Mouse (Mus musculus) ES-E14 (cell line): ENCODE data around the gene Ergic1. TPM values are rescaled to one million over a fixed set of nuclear protein-coding genes. Genes with fewer than 3 reads are reported as not detected.

Experiments
- DNase-seq: peaks from one replicate; pipeline ENCODE4 v3.0.0-alpha.2; 2013; ENCODE audit warnings: low read depth, low spot score
- H3K27ac ChIP-seq: 2 replicates; pipeline ENCODE4 v1.5.1; 2012; ENCODE audit warnings: low read depth, mild to moderate bottlenecking, low read length, moderate library complexity, mixed read lengths; ENCODE audit not compliant: poor library complexity, insufficient read depth, severe bottlenecking
- H3K36me3 ChIP-seq: 2 replicates; pipeline ENCODE4 v1.6.1; 2012; ENCODE audit warnings: mild to moderate bottlenecking, low read length, moderate library complexity, mixed read lengths; ENCODE audit not compliant: control insufficient read depth, poor library complexity, insufficient read depth, severe bottlenecking
- H3K4me1 ChIP-seq, 2 experiments: fragments of 150-350 bp in 1 of 2; sonication (generic) in 1 of 2; 2 replicates each; pipeline ENCODE4 v1.6.1; 2012; ENCODE audit warnings: low read length in 2 of 2, mild to moderate bottlenecking in 1 of 2, mixed read lengths in 1 of 2; ENCODE audit not compliant: control insufficient read depth in 2 of 2, insufficient read depth in 2 of 2, poor library complexity in 1 of 2
- H3K4me3 ChIP-seq, 2 experiments: fragments of 150-350 bp in 1 of 2; sonication (generic) in 1 of 2; 2 replicates each; pipeline ENCODE4 v1.5.1; 2012; ENCODE audit warnings: low read length in 2 of 2, low read depth in 1 of 2, mild to moderate bottlenecking in 1 of 2, mixed read lengths in 1 of 2; ENCODE audit not compliant: insufficient read depth in 1 of 2, poor library complexity in 1 of 2, severe bottlenecking in 1 of 2
- H3K9ac ChIP-seq: 2 replicates; pipeline ENCODE4 v1.6.1; 2012; ENCODE audit warnings: low read depth, mild to moderate bottlenecking, low read length, mixed read lengths; ENCODE audit not compliant: poor library complexity, insufficient read depth, severe bottlenecking
- H3K9me3 ChIP-seq: fragments of 150-350 bp; sonication (generic); 2 replicates; pipeline ENCODE4 v1.6.1; 2012; ENCODE audit warnings: low read depth, mild to moderate bottlenecking, low read length; ENCODE audit not compliant: control insufficient read depth, insufficient read depth
- CHD2 ChIP-seq: IDR thresholded peaks from 2 replicates; pipeline ENCODE4 v1.6.1; 2014; ENCODE audit warnings: mild to moderate bottlenecking, low read depth, low read length, inconsistent platforms
- HCFC1 ChIP-seq: IDR thresholded peaks from 2 replicates; pipeline ENCODE4 v1.6.1; 2012; ENCODE audit warnings: low read length, inconsistent platforms, borderline replicate concordance; ENCODE audit not compliant: insufficient read depth
- MAFK ChIP-seq: IDR thresholded peaks from 2 replicates; pipeline ENCODE4 v1.6.1; 2014; ENCODE audit warnings: mild to moderate bottlenecking, low read depth, low read length, inconsistent platforms; ENCODE audit not compliant: insufficient read depth
- ZC3H11A ChIP-seq: IDR thresholded peaks from 2 replicates; pipeline ENCODE4 v1.6.1; 2012; ENCODE audit warnings: low read depth, mild to moderate bottlenecking, inconsistent platforms, low read length, borderline replicate concordance
- ZNF384 ChIP-seq: IDR thresholded peaks from 2 replicates; pipeline ENCODE4 v1.6.1; 2012; ENCODE audit warnings: low read depth, low read length, inconsistent platforms
- in situ Hi-C, 2 experiments: fragments of 600-800 bp; cut with MboI; formaldehyde crosslinking; loops; one replicate each; pipeline ENCODE4 v1.15.1; 2025; ENCODE audit warnings: low sequenced_read_pairs in 2 of 2, inconsistent platforms in 1 of 2; ENCODE audit not compliant: unreplicated experiment in 2 of 2
- total RNA-seq: library from RNA; depleted of rRNA; stranded (reverse); fragments of 300-350 nt; gene quantifications from 2 replicates; pipeline ENCODE4 v1.2.3, GENCODE M21; 2012

Gene Ergic1
- total RNA-seq, 1 experiment = 97.5 TPM

DNA sequence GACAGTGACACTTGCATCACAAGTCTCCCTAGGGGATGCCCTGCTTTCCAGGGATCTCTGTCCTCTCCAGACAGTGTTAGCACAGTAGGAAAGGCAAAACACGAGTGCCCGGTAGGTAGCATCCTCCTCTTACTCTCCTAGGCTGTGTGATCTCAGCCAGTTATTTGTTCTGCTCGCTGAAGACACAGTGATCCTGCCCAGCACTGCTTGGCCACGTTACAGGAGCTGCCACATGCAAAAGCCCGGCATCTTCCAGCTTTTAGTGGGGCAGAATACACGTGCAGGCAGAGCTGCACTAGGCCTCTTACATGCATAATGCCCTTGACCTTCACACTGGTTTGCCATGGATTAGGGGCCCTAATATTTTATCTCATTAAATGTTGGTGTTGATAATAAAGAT is 58.3 kb downstream of the Ergic1 start:
- Histone ChIP-seq H3K36me3 (peaks cover 8% of the 10 kb centered on the region; the same call in 1 of the 2 replicates), H3K4me3 (no peak overlapping the region), H3K9me3 (no peaks in the 10 kb centered on the region), H3K27ac (no peak overlapping the region), H3K4me1 (no peaks in the 10 kb centered on the region), H3K9ac (no peak overlapping the region)
- TF ChIP-seq ZC3H11A (no peak), HCFC1 (no peak), CHD2 (no peak), ZNF384 (no peak), MAFK (no peak)
- in situ Hi-C loops = no loop called here
- DNase-seq = no peak

- Histone ChIP-seq H3K36me3 (peaks cover 10% of the 10 kb centered on the region; the same call in 1 of the 2 replicates), H3K4me1 (no peaks in the 10 kb centered on the region)
Observed at GRCm38 (mm10) chr17:26620292-26620691, 59.0 kb downstream of the Ergic1 start.

DNA sequence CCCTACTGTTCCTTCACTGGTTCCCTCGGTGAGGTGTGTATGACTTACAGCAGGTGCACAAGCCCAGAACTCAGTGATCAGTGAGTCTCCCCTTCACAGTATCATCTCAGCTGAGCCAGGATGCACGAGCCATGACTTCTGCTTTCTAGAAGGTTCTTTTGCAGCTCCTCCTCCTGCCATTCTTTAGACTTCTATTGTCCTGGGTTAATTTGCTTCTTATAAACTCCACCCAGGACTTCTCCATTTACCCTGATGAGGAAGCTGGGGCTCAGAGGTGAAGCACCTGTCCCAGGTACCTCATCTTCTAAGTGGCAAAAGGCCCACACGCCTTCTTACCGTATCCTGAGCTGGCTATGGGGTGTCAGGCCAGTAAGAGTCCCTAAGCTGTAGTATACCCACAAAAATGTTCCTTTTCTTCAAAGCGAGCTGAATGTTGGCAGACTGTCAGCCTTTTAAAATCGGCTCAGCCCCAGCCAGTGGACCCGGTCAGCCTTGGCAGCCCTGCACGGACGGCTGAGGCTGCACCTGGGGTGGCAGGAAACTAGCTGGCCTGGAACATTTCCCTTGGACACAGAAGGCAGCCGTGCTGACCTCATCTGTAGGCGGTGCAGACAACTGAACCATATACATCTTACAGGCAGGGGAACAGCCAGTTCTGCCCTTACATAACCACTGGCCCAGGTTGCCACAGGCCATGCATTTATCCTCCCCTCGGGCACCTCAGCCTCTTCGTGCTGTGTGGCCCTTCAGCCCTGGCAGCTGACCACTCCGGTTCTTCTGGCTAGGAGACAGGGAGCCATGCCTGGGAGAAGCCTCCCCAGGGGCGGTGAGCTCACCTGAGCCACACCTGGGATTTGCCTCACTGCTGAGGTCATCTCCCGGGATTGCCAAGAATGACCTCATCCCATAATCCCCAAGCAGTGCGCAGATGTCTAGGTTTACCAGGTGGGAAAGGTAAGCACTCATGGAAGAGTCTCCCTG is 59.8 kb downstream of the Ergic1 start:
- Histone ChIP-seq H3K9ac (no peak overlapping the region), H3K27ac (no peak overlapping the region), H3K4me1 (no peaks in the 10 kb centered on the region), H3K9me3 (no peaks in the 10 kb centered on the region), H3K4me3 (no peak overlapping the region), H3K36me3 (peaks cover 12% of the 10 kb centered on the region; the same call in 1 of the 2 replicates)
- DNase-seq = no peak
- in situ Hi-C loops = no loop called here
- no peak for TF ChIP-seq HCFC1
- no peak for TF ChIP-seq MAFK
- no peak for TF ChIP-seq CHD2
- no peak for TF ChIP-seq ZC3H11A
- TF ChIP-seq ZNF384 = no peak

More at GRCm38 (mm10) chr17:26620292-26620691, 59.0 kb downstream of the Ergic1 start:
- TF ChIP-seq ZC3H11A = no peak
- no peak for TF ChIP-seq MAFK
- TF ChIP-seq ZNF384 = no peak
- TF ChIP-seq CHD2 = no peak
- TF ChIP-seq HCFC1 = no peak
- in situ Hi-C loops = no loop called here
- Histone ChIP-seq H3K9ac (no peak overlapping the region), H3K4me3 (no peak overlapping the region), H3K27ac (no peak overlapping the region), H3K9me3 (no peaks in the 10 kb centered on the region)
- no peak for DNase-seq

DNA sequence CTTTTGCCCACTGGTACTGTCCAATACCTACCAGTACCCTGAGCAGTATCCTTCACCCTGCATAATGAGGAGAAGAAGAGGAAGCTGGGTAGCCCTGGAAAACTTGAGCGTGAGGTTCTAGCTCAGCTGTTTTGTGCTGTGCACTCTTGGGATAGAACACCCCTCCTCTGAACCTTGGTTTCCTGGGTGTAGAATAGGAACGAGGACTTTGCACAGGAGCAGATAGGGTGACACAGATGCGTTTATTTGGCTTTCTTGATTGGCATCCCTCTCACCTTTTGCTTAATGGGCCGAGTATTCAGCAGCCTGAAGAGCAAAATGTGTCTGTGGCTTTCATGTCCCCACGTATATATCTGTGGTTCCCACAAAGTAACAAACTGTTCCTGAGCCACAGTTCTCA is 60.6 kb downstream of the Ergic1 start:
- H3K9ac ChIP-seq = no peak overlapping the region
- no peaks in the 10 kb centered on the region for H3K4me1 ChIP-seq
- H3K4me3 ChIP-seq = no peak overlapping the region
- peaks cover 12% of the 10 kb centered on the region; the same call in 1 of the 2 replicates for H3K36me3 ChIP-seq
- H3K27ac ChIP-seq = no peak overlapping the region
- TF ChIP-seq ZNF384 (no peak), ZC3H11A (no peak), CHD2 (no peak), HCFC1 (no peak), MAFK (no peak)
- no peak for DNase-seq
- in situ Hi-C loops = no loop called here
- H3K9me3 ChIP-seq = no peaks in the 10 kb centered on the region
